Mouse (Mus musculus): Measurements from ENCODE around the gene Sort1. TPM values are rescaled to one million over a fixed set of nuclear protein-coding genes. Genes with fewer than 3 reads are reported as not detected.

Gene Sort1
- total and polyA plus RNA-seq, 3 experiments = 1.3 to 4.1 (median 2.3) TPM

GRCm38 (mm10) chr3:108330812-108331211 is 46.9 kb downstream of the Sort1 start:
- H3K36me3 ChIP-seq (replicated peaks) = peaks cover 4% of the 10 kb centered on the region
- no peak for DNase-seq (ENCODE audit: low spot score)

GRCm38 (mm10) chr3:108336878-108337277 is 53.0 kb downstream of the Sort1 start:
- Histone ChIP-seq H3K4me1 (ENCODE audit: insufficient read depth, low read depth, low read length) (peaks cover 3% of the 10 kb centered on the region; the same call in 1 of the 2 replicates), H3K9me3 (replicated peaks) (no peaks in the 10 kb centered on the region), H3K4me3 (ENCODE audit: low read depth, low read length) (no peak overlapping the region), H3K36me3 (replicated peaks) (peaks cover 6% of the 10 kb centered on the region), H3K27me3 (ENCODE audit: insufficient read depth, low read length) (no peaks in the 10 kb centered on the region)
- ATAC-seq (ENCODE audit: extremely low read depth, insufficient number of reproducible peaks, low FRiP score, poor library complexity, severe bottlenecking) = no peak
- no peak for DNase-seq (ENCODE audit: low spot score)
- TF ChIP-seq TAL1 (conservative IDR thresholded peaks at IDR 0.05; ENCODE audit: low read depth, low read length) (no peak), CTCF (IDR thresholded peaks at IDR 0.05; ENCODE audit: low read depth, low read length) (no peak), GATA2 (IDR thresholded peaks at IDR 0.05; ENCODE audit: borderline replicate concordance, low read depth, low read length) (no peak), GATA1 (IDR thresholded peaks at IDR 0.05; ENCODE audit: borderline replicate concordance, low read length) (no peak), POLR2AphosphoS5 (IDR thresholded peaks at IDR 0.05; ENCODE audit: insufficient replicate concordance, low read depth, low read length) (no peak)

More at GRCm38 (mm10) chr3:108330812-108331211, 46.9 kb downstream of the Sort1 start:
- H3K27me3 ChIP-seq (ENCODE audit: insufficient read depth, low read length) = peaks cover 2% of the 10 kb centered on the region; the same call in 1 of the 2 replicates
- no peak for ATAC-seq (ENCODE audit: extremely low read depth, insufficient number of reproducible peaks, low FRiP score, poor library complexity, severe bottlenecking)
- no peaks in the 10 kb centered on the region; the same call in 1 of the 2 replicates for H3K4me1 ChIP-seq (ENCODE audit: insufficient read depth, low read depth, low read length)
- TF ChIP-seq GATA2 (IDR thresholded peaks at IDR 0.05; ENCODE audit: borderline replicate concordance, low read depth, low read length) (no peak), GATA1 (IDR thresholded peaks at IDR 0.05; ENCODE audit: borderline replicate concordance, low read length) (no peak), POLR2AphosphoS5 (IDR thresholded peaks at IDR 0.05; ENCODE audit: insufficient replicate concordance, low read depth, low read length) (no peak), TAL1 (conservative IDR thresholded peaks at IDR 0.05; ENCODE audit: low read depth, low read length) (no peak), CTCF (IDR thresholded peaks at IDR 0.05; ENCODE audit: low read depth, low read length) (no peak)
- no peak overlapping the region for H3K4me3 ChIP-seq (ENCODE audit: low read depth, low read length)
- no peaks in the 10 kb centered on the region for H3K9me3 ChIP-seq (replicated peaks)

- ATAC-seq (ENCODE audit: extremely low read depth, insufficient number of reproducible peaks, low FRiP score, poor library complexity, severe bottlenecking) (no peak), DNase-seq (ENCODE audit: low spot score) (no peak)
- H3K9me3 ChIP-seq (replicated peaks) = no peaks in the 10 kb centered on the region
- peaks cover 7% of the 10 kb centered on the region for H3K4me1 ChIP-seq (ENCODE audit: insufficient read depth, low read depth, low read length)
- no peaks in the 10 kb centered on the region for H3K27me3 ChIP-seq (ENCODE audit: insufficient read depth, low read length)
- peaks cover 2% of the 10 kb centered on the region for H3K36me3 ChIP-seq (replicated peaks)
- no peak for TF ChIP-seq CTCF (IDR thresholded peaks at IDR 0.05; ENCODE audit: low read depth, low read length)
- no peak for TF ChIP-seq POLR2AphosphoS5 (IDR thresholded peaks at IDR 0.05; ENCODE audit: insufficient replicate concordance, low read depth, low read length)
- no peak for TF ChIP-seq GATA2 (IDR thresholded peaks at IDR 0.05; ENCODE audit: borderline replicate concordance, low read depth, low read length)
- TF ChIP-seq TAL1 (conservative IDR thresholded peaks at IDR 0.05; ENCODE audit: low read depth, low read length) = no peak
- no peak for TF ChIP-seq GATA1 (IDR thresholded peaks at IDR 0.05; ENCODE audit: borderline replicate concordance, low read length)
- no peak overlapping the region for H3K4me3 ChIP-seq (ENCODE audit: low read depth, low read length)
Measured at GRCm38 (mm10) chr3:108341040-108341439, 57.2 kb downstream of the Sort1 start.

DNA sequence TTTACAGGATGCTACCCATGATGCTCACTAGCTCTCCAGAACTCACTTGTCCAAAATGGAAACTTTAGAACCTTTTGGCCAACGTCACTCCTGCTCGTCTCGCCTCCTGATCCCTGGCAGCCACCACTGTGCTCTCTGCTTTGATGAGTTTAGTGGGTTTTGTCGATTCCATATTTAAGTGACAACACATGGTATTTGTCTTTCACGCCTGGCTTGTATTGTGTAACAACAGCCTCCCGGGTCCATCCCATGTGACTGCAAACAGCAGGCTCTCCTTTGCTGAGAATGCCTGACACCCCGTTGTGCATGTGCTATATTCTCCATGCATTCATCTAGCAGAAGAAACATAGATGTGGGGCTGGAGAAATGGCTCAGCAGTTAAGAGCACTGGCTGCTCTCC is 58.3 kb downstream of the Sort1 start:
- Histone ChIP-seq H3K4me3 (ENCODE audit: low read depth, low read length) (no peak overlapping the region), H3K36me3 (replicated peaks) (peaks cover 2% of the 10 kb centered on the region), H3K27me3 (ENCODE audit: insufficient read depth, low read length) (no peaks in the 10 kb centered on the region), H3K9me3 (replicated peaks) (no peaks in the 10 kb centered on the region), H3K4me1 (ENCODE audit: insufficient read depth, low read depth, low read length) (peaks cover 7% of the 10 kb centered on the region)
- ATAC-seq (ENCODE audit: extremely low read depth, insufficient number of reproducible peaks, low FRiP score, poor library complexity, severe bottlenecking) = no peak
- DNase-seq (ENCODE audit: low spot score) = no peak
- TF ChIP-seq POLR2AphosphoS5 (IDR thresholded peaks at IDR 0.05; ENCODE audit: insufficient replicate concordance, low read depth, low read length) (no peak), GATA2 (IDR thresholded peaks at IDR 0.05; ENCODE audit: borderline replicate concordance, low read depth, low read length) (no peak)

GRCm38 (mm10) chr3:108345855-108346254 is 62.0 kb downstream of the Sort1 start:
- ATAC-seq (ENCODE audit: extremely low read depth, insufficient number of reproducible peaks, low FRiP score, poor library complexity, severe bottlenecking) = no peak; the same call in 1 of the 2 replicates
- peaks cover 2% of the 10 kb centered on the region for H3K36me3 ChIP-seq (replicated peaks)
- H3K4me1 ChIP-seq (ENCODE audit: insufficient read depth, low read depth, low read length) = peaks cover 4% of the 10 kb centered on the region
- H3K27me3 ChIP-seq (ENCODE audit: insufficient read depth, low read length) = no peaks in the 10 kb centered on the region
- TF ChIP-seq GATA2 (IDR thresholded peaks at IDR 0.05; ENCODE audit: borderline replicate concordance, low read depth, low read length) (no peak), TAL1 (conservative IDR thresholded peaks at IDR 0.05; ENCODE audit: low read depth, low read length) (no peak), GATA1 (IDR thresholded peaks at IDR 0.05; ENCODE audit: borderline replicate concordance, low read length) (no peak), CTCF (IDR thresholded peaks at IDR 0.05; ENCODE audit: low read depth, low read length) (no peak), POLR2AphosphoS5 (IDR thresholded peaks at IDR 0.05; ENCODE audit: insufficient replicate concordance, low read depth, low read length) (no peak)
- DNase-seq (ENCODE audit: low spot score) = no peak
- H3K9me3 ChIP-seq (replicated peaks) = no peaks in the 10 kb centered on the region
- no peak overlapping the region for H3K4me3 ChIP-seq (ENCODE audit: low read depth, low read length)

DNA sequence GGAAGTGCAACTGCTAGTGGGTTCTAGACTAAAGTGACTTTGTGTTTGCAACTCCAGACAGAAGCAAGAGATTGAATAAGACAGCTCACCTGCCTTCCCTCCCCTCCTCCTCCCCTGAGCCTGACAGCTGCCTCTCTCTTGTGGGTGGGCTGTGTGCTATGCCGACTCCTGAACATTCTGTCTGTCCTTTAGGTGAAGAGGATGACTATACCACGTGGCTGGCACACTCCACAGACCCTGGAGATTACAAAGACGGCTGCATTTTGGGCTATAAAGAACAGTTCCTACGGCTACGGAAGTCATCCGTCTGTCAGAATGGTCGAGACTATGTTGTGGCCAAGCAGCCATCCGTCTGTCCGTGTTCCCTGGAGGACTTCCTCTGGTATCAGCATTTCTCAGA is 64.5 kb downstream of the Sort1 start:
- Histone ChIP-seq H3K36me3 (replicated peaks) (peaks cover 2% of the 10 kb centered on the region), H3K4me3 (ENCODE audit: low read depth, low read length) (no peak overlapping the region), H3K4me1 (ENCODE audit: insufficient read depth, low read depth, low read length) (peaks cover 4% of the 10 kb centered on the region), H3K27me3 (ENCODE audit: insufficient read depth, low read length) (no peaks in the 10 kb centered on the region), H3K9me3 (replicated peaks) (no peaks in the 10 kb centered on the region)
- TF ChIP-seq GATA1 (IDR thresholded peaks at IDR 0.05; ENCODE audit: borderline replicate concordance, low read length) = no peak
- TF ChIP-seq TAL1 (conservative IDR thresholded peaks at IDR 0.05; ENCODE audit: low read depth, low read length) = no peak
- no peak for TF ChIP-seq CTCF (IDR thresholded peaks at IDR 0.05; ENCODE audit: low read depth, low read length)
- TF ChIP-seq POLR2AphosphoS5 (IDR thresholded peaks at IDR 0.05; ENCODE audit: insufficient replicate concordance, low read depth, low read length) = no peak
- TF ChIP-seq GATA2 (IDR thresholded peaks at IDR 0.05; ENCODE audit: borderline replicate concordance, low read depth, low read length) = no peak
- ATAC-seq (ENCODE audit: extremely low read depth, insufficient number of reproducible peaks, low FRiP score, poor library complexity, severe bottlenecking) (no peak), DNase-seq (ENCODE audit: low spot score) (no peak)

Measured in G1E (cell line).